ENCODE assay signal across 9 mouse cellular contexts in genomic region chr1:36367698-36368097, GRCm38 (mm10). TPM values are rescaled to one million over a fixed set of nuclear protein-coding genes. Genes with fewer than 3 reads are reported as not detected.
DNase-seq lines count a peak whose midpoint lies in the region; ATAC-seq and TF ChIP-seq lines count a peak whose summit lies in the region.
"Had no signal": no experiment of that assay in that cellular context is flagged by ENCODE, and none has a peak within 500 bp of the region (broad histone marks: within the 10 kb centered on the region; RNA-seq: fewer than 3 reads in every experiment).

No protein-coding gene starts in this region.

- H3K27ac ChIP-seq in embryonic fibroblast, embryonic 13.5 days (ENCODE audit: insufficient read depth, low read length), result no peak overlapping the region
- no peak overlapping the region for H3K27ac ChIP-seq in olfactory bulb, adult 2 months (ENCODE audit: insufficient read depth, low read depth, low read length)

- 9% methylated on average over 12 of the region's 12 CpGs for WGBS in olfactory bulb, adult 2 months

- DNase-seq in CD4-positive helper T cell, adult 2 months (ENCODE audit: low read depth, low spot score), result peak; percentile 3
- peak; percentile 13 to 23 for DNase-seq in kidney, postnatal 4 days
- no peak for DNase-seq in gastrocnemius, postnatal 10 days
- DNase-seq in cerebellum, adult 8-10 months, result no peak

- no peak for TF ChIP-seq POLR2A in embryonic fibroblast, embryonic 13.5 days (IDR thresholded peaks at IDR 0.05; ENCODE audit: low read depth, low read length)
- TF ChIP-seq POLR2A in olfactory bulb, adult 2 months (IDR thresholded peaks at IDR 0.05; ENCODE audit: insufficient read depth, low read depth, low read length), result no peak

- H3K4me1 ChIP-seq in erythroblast, embryonic 14.5 days (ENCODE audit: control insufficient read depth), result peaks cover 36% of the 10 kb centered on the region
- H3K4me1 ChIP-seq in embryonic fibroblast, embryonic 13.5 days (ENCODE audit: control insufficient read depth, insufficient read depth, low read length), result 0 out of 2 replicates have a peak, but pooled peaks cover 4% of the 10 kb centered on the region
- H3K4me1 ChIP-seq in olfactory bulb, adult 2 months (ENCODE audit: control insufficient read depth, insufficient read depth, low read length), result peaks cover 6% of the 10 kb centered on the region

- H3K36me3 ChIP-seq in erythroblast, embryonic 14.5 days (ENCODE audit: control insufficient read depth), result peaks cover 47% of the 10 kb centered on the region

- peaks cover 14% of the 10 kb centered on the region for H3K27me3 ChIP-seq in erythroblast, embryonic 14.5 days (ENCODE audit: control insufficient read depth)
- H3K27me3 ChIP-seq: Patski had no signal

- peak overlapping the region; percentile 87 for H3K4me3 ChIP-seq in erythroblast, embryonic 14.5 days (replicated peaks)
- H3K4me3 ChIP-seq in embryonic fibroblast, embryonic 13.5 days (ENCODE audit: insufficient read depth, low read length), result peak overlapping the region; percentile 96
- H3K4me3 ChIP-seq in olfactory bulb, adult 2 months (ENCODE audit: insufficient read depth, low read depth, low read length), result peak overlapping the region; percentile 76

- H3K9me3 ChIP-seq in erythroblast, embryonic 14.5 days (ENCODE audit: control insufficient read depth, low read length), result no peaks in the 10 kb centered on the region

- no peak for ATAC-seq in erythroblast, adult 5-6 weeks (replicated peaks; ENCODE audit: low FRiP score, poor library complexity, severe bottlenecking)

- no peak for TF ChIP-seq CTCF in embryonic fibroblast, embryonic 13.5 days (IDR thresholded peaks at IDR 0.05; ENCODE audit: borderline replicate concordance, insufficient read depth, low read length)
- no peak for TF ChIP-seq CTCF in olfactory bulb, adult 2 months (IDR thresholded peaks at IDR 0.05; ENCODE audit: insufficient read depth, low read depth, low read length)

RNA-seq across cellular contexts. Expression of gene Kansl3, which starts 1.3 kb away (rescaled TPM):
- 1.1 and 1.2 TPM in 2 replicates for polyA plus RNA-seq in erythroblast, embryonic 14.5 days (2012)
- 1.9 and 4.6 TPM in 2 replicates for total RNA-seq in erythroblast, adult 5-6 weeks (2015; ENCODE audit: low replicate concordance)
- total RNA-seq in erythroblast, adult 5-6 weeks (2017; ENCODE audit: low replicate concordance), result 10.1 and 13.5 TPM in 2 replicates
- polyA plus RNA-seq in embryonic fibroblast, embryonic 13.5 days (2011; ENCODE audit: insufficient read length, low read depth, missing spikeins), result 38.2 and 47.9 TPM in 2 replicates
- 336 TPM in 1 of 2 replicates, not detected in the other for polyA plus RNA-seq in olfactory bulb, adult 2 months (2012; ENCODE audit: insufficient read depth, insufficient read length, low replicate concordance, missing spikeins)
- total RNA-seq in gastrocnemius, postnatal 10 days (2021), result 10 to 100 TPM; 28.4 to 36.9 TPM

RNA-seq across cellular contexts. Expression of gene Fer1l5, which starts 4.4 kb away (rescaled TPM):
- polyA plus RNA-seq in erythroblast, embryonic 14.5 days (2012), result not detected in 2 replicates
- not detected in 2 replicates for total RNA-seq in erythroblast, adult 5-6 weeks (2015; ENCODE audit: low replicate concordance)
- not detected in 2 replicates for total RNA-seq in erythroblast, adult 5-6 weeks (2017; ENCODE audit: low replicate concordance)
- not detected in 2 replicates for polyA plus RNA-seq in embryonic fibroblast, embryonic 13.5 days (2011; ENCODE audit: insufficient read length, low read depth, missing spikeins)
- not detected in 2 replicates for polyA plus RNA-seq in olfactory bulb, adult 2 months (2012; ENCODE audit: insufficient read depth, insufficient read length, low replicate concordance, missing spikeins)
- not detected for total RNA-seq in gastrocnemius, postnatal 10 days (2021)

Comparison
In these comparisons a context has a peak if more than half of its experiments do, and no peak if none do; other contexts are left out.
1. DNase-seq: peak in CD4-positive helper T cell, adult 2 months (single experiment) and kidney, postnatal 4 days (2 of 2); none in gastrocnemius, postnatal 10 days (single experiment) and cerebellum, adult 8-10 months (single experiment).
2. Peak in every context shown above with its lines, with median percentiles within 50 percentile points of each other: H3K4me3 ChIP-seq.